Mouse (Mus musculus) urinary bladder, postnatal 4 days (tissue): ENCODE results near the gene Abl2.

Source experiments
- DNase-seq, 2 experiments: peaks; one replicate each; pipeline ENCODE4 v3.0.0; 2021 to 2022; ENCODE audit warnings: low spot score in 2 of 2

Gene Abl2

DNA sequence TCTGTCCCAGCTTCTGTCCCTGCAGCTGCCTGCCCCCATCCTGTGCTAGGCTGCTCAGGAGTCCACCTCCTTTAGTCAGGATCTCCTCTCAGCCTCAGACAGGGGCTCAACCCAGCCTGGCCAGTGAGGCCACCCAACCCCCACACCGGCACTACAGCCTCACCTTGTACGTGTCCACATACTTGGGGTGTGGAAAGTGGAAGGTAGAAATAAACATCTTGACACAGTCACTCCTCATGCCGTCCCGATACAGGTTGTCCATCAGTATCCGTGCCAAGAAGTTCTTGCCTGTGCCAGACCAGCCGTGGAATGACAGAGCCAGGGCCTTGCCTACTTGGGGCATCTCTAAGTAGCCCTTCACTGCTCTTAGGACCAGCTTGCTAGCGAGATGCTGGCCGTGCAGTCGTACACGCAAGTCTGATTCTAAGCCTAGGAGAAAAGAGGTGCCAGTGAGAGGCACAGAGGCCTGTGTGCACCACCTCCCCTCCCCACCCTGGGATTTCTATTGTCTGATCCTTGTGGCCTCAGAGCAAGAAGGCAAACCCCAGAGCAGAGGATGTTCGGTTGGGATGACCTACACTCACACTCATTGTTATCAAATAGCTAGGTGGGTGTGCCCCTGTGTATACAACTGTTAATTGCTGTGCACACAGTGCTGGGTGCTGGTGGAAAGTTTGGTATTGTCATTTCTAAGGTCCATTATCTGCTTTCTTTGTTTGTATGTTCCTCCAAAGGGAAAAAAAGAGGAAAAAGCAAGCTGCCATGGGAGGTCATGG lies 110.8 kb downstream of the Abl2 start:
- no peak for DNase-seq

DNA sequence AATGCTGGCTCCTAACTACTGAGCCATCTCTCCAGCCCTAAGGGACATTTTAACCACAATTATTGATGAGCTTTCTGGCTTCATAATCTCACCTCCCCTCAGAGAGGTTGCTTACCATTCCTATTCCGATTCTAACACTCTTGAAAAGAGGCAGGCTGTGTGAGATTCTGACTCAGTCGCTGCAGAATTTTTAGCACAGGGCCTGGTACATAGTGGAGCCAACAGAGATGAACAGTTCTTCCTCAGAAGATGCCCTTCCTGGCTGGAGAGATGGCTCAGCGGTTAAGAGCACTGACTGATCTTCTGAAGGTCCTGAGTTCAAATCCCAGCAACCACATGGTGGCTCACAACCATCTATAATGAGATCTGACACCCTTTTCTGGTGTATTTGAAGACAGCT lies 113.3 kb downstream of the Abl2 start:
- peak in 1 of 2 experiments; percentile 28 for DNase-seq

DNA sequence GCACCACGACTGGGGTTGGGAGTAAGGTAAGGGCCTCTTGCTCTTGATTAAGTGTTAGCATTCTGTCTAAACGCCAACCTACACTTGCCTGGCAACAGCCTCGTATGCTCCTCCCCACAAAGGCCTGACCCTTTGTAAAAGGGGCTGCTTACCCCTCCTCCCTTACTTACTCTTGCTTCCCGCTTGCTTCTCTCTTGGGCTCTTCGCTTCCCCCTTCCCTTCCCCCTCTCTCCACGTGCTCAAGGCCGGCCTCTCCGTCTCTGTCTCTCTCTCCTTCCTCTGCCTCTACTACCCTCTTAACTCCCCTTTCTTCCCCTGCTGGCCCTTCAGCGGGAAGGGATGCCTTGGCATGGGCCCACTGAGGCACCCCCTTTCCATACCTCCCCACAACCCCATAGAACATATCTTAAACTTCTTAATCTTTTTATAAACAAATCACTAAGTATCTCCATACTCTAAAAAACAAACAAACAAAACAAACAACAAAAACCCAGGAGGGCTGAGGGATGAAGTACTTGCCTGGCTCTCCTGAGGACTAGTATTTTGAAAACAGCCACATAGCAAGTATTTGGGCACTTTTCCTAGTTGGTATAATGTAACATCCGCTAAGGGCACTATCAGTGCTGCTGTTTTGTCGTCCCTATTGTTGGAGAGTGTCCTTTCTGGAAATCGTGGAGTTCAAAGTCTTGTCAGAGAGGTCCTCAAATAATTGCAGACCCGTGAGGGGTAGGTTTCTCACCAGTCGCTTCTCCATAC lies 114.3 kb downstream of the Abl2 start:
- no peak for DNase-seq

DNA sequence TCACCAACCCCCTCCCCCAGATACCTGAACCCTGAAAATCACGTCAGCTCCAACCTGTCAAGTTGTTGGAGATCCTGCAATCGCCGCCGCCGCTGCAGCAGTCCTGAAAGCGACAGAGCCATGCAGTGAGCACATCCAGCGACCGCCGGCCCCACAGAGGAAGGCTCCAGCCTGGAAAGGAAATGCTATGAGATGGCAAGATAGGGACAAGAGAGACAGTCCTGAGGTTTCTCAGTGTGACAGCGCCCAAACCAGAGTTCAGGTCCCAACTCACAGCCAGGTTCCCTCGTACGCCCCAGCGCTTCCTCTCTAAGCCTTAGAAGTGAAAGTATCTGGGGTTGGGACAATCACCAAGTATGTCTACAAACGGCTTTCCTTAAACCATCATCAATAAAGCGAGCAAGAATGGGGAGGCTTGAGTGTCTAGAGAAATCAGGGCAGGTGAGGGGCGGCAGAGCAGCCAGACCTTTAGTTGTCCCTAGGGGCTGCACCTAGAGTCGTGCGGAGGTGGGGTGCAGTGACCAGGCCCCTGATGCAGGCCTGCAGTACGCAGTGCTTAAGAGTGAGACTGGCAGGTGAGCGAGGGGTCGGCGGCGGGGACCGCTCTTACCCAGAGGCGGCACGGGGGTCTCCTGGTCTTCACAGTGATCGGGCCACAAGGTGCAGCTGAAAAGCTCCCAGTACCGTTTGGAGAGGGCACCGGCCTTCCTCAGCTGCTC lies 115.0 kb downstream of the Abl2 start:
- no peak for DNase-seq

DNA sequence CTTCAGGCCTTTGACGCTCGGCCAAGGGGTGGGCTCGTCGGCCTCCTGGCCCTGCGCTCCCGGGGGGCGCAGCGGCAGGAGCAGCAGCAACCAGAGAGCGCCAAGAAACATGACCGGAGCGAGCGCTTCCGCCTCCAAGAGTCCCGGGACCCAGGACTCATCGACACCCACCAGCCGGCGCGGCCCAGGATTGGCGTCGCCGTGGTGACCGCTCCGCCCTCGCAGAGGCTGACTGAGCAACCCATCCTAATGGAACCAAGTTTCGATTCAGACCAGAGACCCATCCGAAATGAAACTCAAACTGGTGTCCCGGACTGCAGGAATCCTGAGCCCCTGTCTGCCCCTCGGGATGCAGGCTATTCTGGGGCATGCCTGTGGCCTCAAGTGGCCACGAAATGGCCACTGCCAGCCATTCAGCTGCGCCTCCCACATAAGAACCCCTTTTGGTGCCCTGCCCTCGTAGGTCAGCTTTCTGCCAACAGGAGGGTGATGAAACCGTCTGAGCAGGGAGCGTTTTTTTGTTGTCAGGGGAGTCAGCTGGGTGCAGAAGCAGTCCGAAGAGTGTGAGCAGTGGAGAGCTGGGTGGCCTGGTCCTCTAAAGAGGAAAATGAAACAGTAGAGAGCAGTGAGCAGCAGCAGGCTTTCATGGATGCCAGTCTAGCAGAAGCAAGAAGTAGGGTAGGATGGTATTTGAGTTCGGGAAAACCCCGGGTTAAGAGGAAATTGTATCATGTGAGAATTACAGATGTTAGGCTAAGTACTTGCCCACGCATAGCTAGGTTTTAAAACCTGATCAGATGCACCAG lies 115.8 kb downstream of the Abl2 start, which contains the start of gene Tor3a:
Gene Tor3a (minus strand): TSS at position 162 of the 806 bp plus-strand sequence.
- peak; percentile 70 to 80 for DNase-seq

DNA sequence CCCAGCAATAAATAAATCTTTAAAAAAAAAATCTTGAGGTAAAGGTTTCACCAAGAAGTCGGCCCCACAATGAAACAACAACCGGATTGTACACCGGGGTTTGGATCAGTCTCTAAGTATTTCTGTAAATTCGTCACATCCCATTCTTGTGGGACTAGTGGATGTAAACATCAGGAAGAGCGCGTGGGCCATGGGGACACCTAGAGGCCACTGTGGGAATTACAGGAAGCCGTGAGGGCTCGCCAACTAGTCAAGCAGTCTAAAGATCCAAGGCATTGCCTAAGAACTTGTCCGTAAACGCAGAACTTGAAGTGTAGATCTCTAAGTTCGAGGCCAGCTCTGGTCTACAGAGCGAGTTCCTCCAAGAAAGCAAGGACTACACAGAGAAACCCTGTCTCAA lies 117.6 kb downstream of the Abl2 start:
- DNase-seq: no peak

DNA sequence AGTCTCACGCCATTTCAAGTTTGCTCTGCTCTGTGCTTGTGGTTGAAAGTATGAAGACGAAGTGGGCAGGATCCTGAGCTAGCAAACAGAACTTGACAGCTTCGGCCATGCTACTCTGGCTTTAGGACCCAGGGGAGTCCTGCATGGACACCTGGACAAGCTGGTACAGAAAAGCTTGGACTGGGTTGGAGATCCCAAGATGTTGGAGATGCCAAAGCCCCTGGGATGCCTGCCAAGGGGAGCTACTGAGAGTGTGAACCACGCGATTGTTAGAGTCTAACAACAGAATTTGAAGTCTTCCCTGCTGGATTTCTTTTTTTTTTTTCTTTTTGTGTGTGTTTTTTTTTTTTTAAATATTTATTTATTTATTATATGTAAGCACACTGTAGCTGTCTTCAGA lies 118.0 kb downstream of the Abl2 start:
- no peak for DNase-seq

DNA sequence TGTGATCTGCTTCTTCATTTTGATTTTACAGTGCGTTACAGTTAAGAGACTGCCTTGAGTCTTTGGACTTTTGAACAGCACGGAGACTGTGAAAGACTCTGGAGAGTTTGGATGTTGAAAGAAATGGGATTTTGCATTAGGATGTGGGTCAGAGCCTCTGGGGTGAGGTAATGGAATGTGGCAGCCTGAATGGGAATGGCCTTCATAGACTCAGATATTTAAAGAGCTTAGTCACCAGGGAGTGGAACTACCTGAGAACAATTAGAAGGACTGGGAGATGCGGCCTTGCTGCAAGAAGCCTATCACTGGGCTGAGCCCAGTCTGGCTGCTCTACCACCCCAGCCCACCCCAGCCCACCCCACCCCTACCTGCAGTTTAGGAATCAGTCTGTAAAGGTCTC lies 118.6 kb downstream of the Abl2 start:
- DNase-seq: no peak

DNA sequence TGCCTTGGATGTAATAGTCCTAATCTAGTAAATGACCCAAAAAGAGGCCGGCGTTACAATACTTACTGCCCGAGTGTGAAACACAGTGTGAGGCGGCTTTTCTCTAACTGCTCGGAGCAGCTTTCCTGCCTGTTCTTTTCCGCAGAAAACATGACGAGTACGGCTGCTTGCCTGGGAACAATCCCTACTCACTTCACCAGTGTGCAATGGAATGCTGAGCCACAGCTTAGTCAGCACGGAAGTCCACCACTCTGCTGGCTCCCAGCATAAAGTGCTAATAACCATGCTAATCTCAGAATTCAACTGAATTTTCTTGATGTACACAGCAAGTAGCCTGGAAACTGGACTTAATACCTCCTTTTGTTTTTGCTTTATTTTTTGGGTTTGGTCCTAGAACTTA lies 121.0 kb downstream of the Abl2 start:
- DNase-seq: no peak

DNA sequence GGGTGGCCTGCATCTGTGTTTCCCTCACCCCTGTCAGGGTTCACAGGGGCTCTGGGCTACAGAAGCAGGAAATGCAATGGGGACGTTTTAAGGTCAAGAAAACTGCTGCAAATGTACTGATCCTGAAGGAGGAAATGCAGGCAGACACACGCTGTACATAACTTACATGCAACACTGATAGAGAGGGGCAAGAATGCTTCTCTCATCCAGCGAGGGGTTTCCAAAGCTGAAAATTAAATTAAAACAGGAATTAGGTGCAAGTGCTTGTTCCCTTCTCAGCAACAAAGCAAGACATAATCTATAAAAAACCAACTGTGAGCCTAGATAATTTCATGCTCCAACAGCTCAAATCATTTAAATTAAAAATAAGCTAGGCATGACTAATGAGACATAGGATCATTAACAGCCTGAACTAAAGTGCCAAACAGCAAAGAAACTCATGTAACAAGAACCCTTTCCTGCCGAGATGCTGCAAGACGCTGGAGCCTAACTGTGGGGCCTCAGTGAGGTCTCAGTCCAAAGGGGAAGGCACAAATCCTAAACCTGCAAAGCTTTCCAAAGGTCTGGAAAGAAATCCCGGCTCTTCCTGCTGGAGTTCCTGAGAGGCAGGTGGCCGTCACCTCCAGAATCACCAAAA lies 127.6 kb downstream of the Abl2 start:
- DNase-seq: no peak
